Mouse (Mus musculus): ENCODE measurements around the gene Prr7.

DNA sequence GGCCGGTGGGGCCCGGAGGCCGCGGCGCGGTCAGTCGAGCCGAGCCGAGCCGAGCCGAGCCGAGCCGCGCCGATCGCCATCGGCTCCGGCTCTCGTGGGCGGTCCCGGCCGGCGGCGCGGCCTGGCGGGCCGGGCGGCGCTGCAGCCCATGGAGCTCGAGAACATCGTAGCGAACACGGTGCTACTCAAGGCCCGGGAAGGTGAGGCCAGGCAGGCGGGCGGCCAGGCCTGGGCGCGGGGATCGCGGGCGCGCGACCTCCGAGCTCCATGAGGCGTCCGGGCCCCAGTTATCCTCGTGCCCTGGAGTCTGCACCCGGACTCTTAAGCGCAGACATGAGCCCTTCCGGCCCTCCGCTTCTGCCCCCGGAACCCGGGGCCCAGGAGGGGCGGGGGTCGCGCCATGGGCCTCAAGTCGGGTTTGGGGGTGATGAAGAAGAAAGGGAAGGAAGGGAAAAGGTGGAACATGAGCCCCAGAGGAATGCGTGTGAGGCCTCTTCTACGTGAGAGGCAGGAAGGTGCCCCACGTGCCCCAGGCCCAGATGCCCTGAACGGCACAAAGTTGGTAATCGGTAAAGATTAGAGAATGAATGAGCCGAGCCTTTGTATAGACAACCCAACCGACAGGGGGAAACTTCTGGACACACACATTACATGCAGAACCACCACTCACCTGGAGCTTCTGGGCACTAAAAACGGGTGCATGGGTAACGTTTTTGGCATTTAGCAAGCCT lies 18.5 kb upstream of the Prr7 start:
- no peak for TF ChIP-seq CTCF (conservative IDR thresholded peaks at IDR 0.05; ENCODE audit: insufficient read depth, insufficient read length, low read depth, low read length)
- TF ChIP-seq POLR2A (IDR thresholded peaks at IDR 0.05; ENCODE audit: low read depth, low read length) = no peak
